Mouse (Mus musculus): ENCODE measurements around the gene Arhgef11.

The Arhgef11 gene

DNA sequence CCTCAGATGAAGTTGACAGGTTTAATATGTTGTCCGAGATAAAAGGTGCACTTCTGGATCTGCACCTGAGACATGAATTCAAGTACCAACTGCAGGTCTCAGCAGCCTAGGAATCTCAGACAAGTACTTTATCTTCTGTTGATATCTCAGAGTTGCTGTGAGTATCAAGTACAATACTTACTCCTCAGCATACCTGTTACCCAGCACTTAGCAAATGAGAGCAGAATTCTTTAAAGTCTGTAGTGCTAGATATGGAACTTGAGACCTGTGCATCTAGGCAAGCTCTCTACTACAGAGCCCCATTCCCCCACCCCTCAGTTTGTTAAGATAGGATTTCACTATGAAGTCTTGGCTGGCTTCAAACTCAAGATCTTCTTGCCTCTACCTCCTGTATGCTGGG is 43.9 kb downstream of the Arhgef11 start:
- no peak for DNase-seq (ENCODE audit: low read depth, low spot score)

DNA sequence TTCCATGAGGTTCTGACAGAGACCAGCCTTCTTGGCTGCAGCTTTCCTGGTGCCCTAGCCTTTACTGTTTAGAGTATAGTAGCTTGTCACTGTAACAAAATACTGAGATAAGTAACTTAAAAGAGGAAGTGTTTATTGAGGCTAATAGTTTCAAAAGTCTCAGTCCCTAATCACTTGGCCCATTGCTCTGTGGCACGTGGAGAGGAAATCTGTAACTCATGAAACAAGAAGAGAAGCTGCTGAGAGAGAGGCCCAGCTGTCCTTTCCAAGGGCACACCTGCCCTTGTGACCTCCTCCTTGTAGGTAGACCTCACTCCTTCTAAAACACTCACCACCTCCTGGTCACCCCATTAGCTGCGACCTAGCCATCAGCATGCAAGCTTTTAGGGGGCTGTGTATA is 101.2 kb downstream of the Arhgef11 start:
- no peak for DNase-seq (ENCODE audit: low read depth, low spot score)

DNA sequence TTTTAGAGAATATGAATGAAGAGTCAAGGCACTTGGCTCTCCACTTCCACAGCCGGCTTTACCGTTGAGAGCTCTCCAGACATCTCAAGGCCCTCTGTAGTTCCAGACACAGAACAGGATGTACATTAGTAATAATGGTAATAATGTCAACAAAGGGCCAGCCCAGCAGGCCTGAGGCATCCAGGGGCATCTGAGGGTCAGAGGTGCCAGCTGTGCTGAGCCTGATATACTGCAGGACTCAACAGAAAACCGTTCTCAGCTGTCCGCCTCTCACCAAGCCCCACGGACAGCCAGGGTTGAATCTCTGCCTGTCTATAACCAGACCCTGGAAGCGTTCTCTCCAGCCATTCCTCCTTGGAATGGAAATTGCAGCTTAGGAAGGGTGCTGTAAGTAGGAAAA is 107.2 kb downstream of the Arhgef11 start:
- DNase-seq (ENCODE audit: low read depth, low spot score), result no peak

DNA sequence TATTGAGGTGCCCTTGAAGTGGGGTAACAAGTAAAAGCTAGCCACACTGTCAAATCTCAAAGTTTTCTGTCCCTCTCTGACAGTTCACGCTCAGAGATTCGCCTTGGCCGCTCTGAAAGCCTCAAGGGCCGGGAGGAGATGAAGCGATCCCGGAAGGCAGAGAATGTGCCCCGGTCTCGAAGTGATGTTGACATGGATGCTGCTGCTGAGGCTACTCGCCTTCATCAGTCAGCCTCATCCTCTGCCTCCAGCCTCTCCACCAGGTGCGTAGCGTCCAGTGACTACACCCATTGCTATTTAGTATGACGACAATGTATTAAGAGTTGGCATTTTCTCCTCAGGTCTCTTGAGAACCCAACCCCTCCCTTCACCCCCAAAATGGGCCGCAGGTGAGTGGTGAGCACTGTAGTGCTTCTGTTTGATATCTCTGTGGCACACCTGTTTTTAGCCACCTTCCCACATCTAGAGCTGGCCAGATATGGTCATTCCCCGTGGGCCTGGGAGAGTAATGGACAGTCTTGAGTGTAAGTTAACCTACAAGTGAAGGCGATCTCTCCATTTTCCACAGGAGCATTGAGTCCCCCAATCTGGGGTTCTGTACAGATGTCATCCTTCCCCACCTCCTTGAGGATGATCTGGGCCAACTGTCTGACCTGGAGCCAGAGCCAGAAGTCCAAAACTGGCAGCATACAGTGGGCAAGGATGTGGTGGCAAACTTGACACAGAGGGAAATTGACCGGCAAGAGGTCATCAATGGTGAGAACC is 108.2 kb downstream of the Arhgef11 start:
- DNase-seq (ENCODE audit: low read depth, low spot score), result no peak

DNA sequence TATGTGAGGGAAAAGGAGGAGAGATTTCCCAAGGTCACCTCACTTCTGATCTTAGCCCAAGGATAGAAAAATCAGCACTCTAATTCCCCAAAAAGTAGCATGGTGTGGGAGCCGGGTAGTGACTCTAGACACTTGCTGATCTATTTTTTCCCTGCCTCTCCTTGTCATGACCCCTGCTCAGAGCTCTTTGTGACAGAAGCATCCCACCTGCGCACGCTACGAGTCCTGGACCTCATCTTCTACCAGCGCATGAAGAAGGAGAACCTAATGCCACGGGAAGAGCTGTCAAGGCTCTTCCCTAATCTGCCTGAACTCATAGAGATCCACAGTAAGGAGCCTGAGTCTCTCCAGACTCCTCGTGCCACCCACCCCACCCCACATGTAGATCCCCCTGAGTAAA is 108.8 kb downstream of the Arhgef11 start:
- DNase-seq (ENCODE audit: low read depth, low spot score), result no peak

- DNase-seq (ENCODE audit: low read depth, low spot score), result no peak
Measured at GRCm38 (mm10) chr3:87728696-87729095, 111.3 kb downstream of the Arhgef11 start.

DNA sequence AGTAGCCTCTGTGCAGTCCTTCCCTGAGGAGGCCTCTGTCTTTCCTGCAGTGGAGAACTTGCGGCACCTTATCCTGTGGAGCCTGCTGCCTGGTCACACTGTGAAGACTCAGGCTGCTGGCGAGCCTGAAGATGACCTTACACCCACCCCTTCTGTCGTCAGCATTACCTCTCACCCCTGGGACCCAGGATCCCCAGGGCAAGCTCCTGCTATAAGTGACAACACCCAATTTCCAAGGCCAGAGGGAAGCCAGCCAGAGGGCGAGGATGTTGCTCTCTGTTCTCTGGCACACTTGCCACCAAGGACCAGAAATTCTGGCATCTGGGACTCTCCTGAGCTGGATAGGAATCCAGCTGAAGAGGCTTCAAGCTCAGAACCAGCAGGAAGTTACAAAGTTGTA is 115.7 kb downstream of the Arhgef11 start:
- no peak for DNase-seq (ENCODE audit: low read depth, low spot score)

- DNase-seq (ENCODE audit: low read depth, low spot score), result no peak
Measured at GRCm38 (mm10) chr3:87733984-87734761, 116.8 kb downstream of the Arhgef11 start.

GRCm38 (mm10) chr3:87735335-87735734 is 118.0 kb downstream of the Arhgef11 start:
- no peak for DNase-seq (ENCODE audit: low read depth, low spot score)

DNA sequence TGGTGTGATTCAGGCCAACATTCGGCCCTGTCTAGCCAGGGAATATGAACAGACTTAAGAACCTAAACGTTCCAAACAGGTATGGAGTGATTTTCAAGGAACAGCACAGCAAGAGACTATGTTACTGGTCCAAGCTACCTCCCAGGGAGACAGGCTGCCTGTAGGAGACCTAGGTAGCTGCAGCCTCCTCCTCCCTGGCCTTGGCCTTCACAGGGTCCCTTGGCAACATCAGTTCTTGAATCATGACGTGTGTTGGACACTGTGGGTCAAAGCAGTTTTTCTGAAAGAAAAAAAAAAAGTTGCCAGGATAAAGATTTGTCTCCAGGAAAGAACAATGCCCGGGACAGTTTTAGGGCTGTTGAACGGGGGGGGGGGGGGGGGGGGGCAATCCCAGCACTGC is 121.5 kb downstream of the Arhgef11 start:
- DNase-seq (ENCODE audit: low read depth, low spot score), result no peak

- no peak for DNase-seq (ENCODE audit: low read depth, low spot score)
Measured at GRCm38 (mm10) chr3:87742013-87742412, 124.7 kb downstream of the Arhgef11 start.

GRCm38 (mm10) chr3:87742735-87743134 is 125.4 kb downstream of the Arhgef11 start:
- DNase-seq (ENCODE audit: low read depth, low spot score), result no peak

DNA sequence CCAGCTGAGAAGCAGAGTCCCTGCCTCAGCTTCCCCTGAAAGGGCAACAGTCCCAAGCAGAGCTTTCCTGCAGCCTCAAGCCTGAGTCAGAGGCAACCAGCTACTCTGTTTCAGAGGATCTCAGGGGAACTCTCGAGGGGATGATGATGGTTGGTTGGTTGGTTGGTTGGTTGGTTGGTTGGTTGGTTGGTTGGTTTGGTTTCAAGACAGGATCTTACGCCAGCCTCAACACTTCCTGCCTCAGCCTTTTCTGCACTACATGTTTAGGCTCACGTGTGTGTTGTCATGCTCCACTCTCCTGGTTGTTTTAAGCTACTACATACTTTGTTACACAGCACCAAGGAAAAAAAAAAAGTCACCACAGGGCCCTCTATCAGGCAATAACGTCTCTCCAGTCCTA is 126.6 kb downstream of the Arhgef11 start:
- no peak for DNase-seq (ENCODE audit: low read depth, low spot score)

DNA sequence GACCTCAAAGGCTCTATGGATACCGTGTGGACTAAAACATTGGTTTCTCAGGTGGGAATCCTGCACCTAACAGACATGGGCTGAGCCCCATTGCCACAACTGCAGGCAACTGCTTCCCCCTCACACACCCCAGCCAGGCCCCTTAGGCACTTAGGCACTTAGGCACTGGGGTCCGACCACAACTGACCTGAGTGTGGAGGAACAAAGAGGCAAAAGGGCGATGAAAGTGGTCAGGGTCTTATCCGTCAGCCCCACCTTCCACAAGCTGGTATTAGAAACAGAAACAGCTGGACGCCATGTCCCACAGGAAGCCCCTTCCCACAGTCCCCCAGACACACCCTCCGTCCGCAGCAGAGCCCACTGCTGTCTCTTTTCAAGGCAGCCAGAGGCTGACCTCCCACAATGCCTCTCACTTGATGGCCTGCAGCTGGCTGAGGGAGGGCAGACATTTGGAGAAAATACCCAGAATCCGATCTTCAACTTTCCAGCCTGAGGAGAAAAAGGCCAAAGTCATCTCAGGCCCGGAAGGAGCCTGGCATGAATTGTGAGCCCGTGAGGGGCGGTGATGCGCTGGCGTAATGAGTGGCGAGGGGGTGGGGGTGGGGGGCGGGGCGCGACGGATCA is 127.8 kb downstream of the Arhgef11 start:
- DNase-seq (ENCODE audit: low read depth, low spot score), result no peak

DNA sequence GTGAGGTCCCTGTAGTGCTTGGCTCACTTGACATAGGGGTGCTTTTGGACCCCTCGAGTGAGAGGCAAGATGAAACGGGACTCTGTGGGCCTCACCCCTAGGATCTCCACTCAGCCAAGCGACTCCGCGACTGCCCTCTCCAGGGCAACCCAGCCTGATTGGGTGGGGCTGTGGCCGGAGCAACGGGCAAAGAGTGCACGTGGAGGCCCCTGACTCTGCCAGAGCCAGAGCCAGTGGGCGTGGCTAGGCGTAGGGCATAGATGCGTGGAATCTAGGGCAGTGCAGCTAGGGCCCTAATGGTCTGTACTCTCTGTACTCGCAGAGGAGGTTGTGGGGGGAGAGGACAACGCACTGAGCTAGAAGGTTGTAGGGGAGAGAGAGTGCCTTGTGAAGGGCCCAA is 131.1 kb downstream of the Arhgef11 start, which contains the start of gene Lrrc71:
Lrrc71 (minus strand) TSS at position 195 of the 400 bp plus-strand sequence.
- no peak for DNase-seq (ENCODE audit: low read depth, low spot score)

- DNase-seq (ENCODE audit: low read depth, low spot score), result no peak
Measured at GRCm38 (mm10) chr3:87749036-87749435, 131.7 kb downstream of the Arhgef11 start.

- no peak for DNase-seq (ENCODE audit: low read depth, low spot score)
Measured at GRCm38 (mm10) chr3:87749977-87750376, 132.6 kb downstream of the Arhgef11 start.

GRCm38 (mm10) chr3:87752567-87752966 is 135.2 kb downstream of the Arhgef11 start:
- DNase-seq (ENCODE audit: low read depth, low spot score), result no peak

- no peak for DNase-seq (ENCODE audit: low read depth, low spot score)
Measured at GRCm38 (mm10) chr3:87753829-87754228, 136.5 kb downstream of the Arhgef11 start.

DNA sequence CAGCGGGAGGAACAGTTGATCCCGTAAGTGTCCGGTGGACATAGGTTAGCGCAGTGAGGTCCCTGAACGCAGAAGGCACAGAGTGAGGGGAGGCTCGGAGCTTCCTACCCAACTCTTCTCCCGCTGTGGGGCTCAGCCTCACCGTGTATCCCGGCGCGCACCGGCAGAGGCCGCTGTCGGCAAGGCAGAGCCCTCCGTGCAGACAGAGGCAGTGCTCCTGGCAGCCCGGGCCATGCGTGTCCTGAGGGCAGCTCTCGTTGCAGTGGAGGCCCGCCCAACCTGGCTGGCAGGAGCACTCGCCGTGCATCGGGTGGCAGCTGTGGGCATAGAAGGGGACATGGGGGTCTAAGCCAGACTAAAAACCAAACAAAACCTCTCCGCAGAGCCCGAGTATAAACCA is 138.6 kb downstream of the Arhgef11 start:
- peak; percentile 71 for DNase-seq (ENCODE audit: low read depth, low spot score)

- DNase-seq (ENCODE audit: low read depth, low spot score), result no peak
Measured at GRCm38 (mm10) chr3:87756488-87756887, 139.1 kb downstream of the Arhgef11 start.

- no peak for DNase-seq (ENCODE audit: low read depth, low spot score)
Measured at GRCm38 (mm10) chr3:87758641-87759040, 141.3 kb downstream of the Arhgef11 start.

All from embryo, embryonic 11.5 days (tissue).